Mouse (Mus musculus) kidney, postnatal 0 days (tissue): ENCODE data around the gene Lrrc66. TPM values are rescaled to one million over a fixed set of nuclear protein-coding genes. Genes with fewer than 3 reads are reported as not detected.
"Not testable (repeated sequence)": the region's sequence is repeated elsewhere in the genome, so short reads cannot be mapped to it uniquely, and the experiment has no call there.

ENCODE experiments used
- ATAC-seq: fragments of 200-750 bp; cut with Nextera tagmentation; replicated peaks from 2 replicates; pipeline ENCODE4 v1.8.0; 2017; ENCODE audit warnings: low read depth, moderate number of reproducible peaks, moderate TSS enrichment, moderate library complexity; ENCODE audit not compliant: low FRiP score
- DNase-seq: peaks from one replicate; pipeline ENCODE4 v3.0.0-alpha.2; 2016; ENCODE audit warnings: low spot score
- H3K27ac ChIP-seq: fragments of 300-500 bp; sonication (generic); 2 replicates; pipeline ENCODE4 v1.5.1; 2014; ENCODE audit warnings: mild to moderate bottlenecking
- H3K27me3 ChIP-seq: fragments of 300-500 bp; sonication (generic); 2 replicates; pipeline ENCODE4 v1.6.1; 2014; ENCODE audit warnings: low read length, mixed read lengths; ENCODE audit not compliant: insufficient read depth
- H3K36me3 ChIP-seq: fragments of 300-500 bp; sonication (generic); 2 replicates; pipeline ENCODE4 v1.6.1; 2014; ENCODE audit warnings: low read length, mixed read lengths; ENCODE audit not compliant: insufficient read depth
- H3K4me1 ChIP-seq: fragments of 300-500 bp; sonication (generic); replicated peaks from 2 replicates; pipeline ENCODE4 v1.6.1; 2014; ENCODE audit warnings: antibody characterized with exemption, low read length, mixed read lengths; ENCODE audit not compliant: insufficient read depth
- H3K4me2 ChIP-seq: fragments of 300-500 bp; sonication (generic); 2 replicates; pipeline ENCODE4 v1.6.1; 2014; ENCODE audit warnings: mild to moderate bottlenecking, low read length, moderate library complexity, mixed read lengths
- H3K4me3 ChIP-seq: fragments of 300-500 bp; sonication (generic); replicated peaks from 2 replicates; pipeline ENCODE4 v1.5.1; 2014; ENCODE audit warnings: low read depth, low read length
- H3K9ac ChIP-seq: fragments of 300-500 bp; sonication (generic); 2 replicates; pipeline ENCODE4 v1.6.1; 2014; ENCODE audit warnings: low read depth, low read length
- H3K9me3 ChIP-seq: fragments of 300-500 bp; sonication (generic); replicated peaks from 2 replicates; pipeline ENCODE4 v1.6.1; 2016; ENCODE audit warnings: low read length, inconsistent platforms, mixed read lengths
- CTCF ChIP-seq: IDR thresholded peaks from 2 replicates; pipeline ENCODE4 v1.5.1; 2016; ENCODE audit warnings: antibody characterized with exemption, low read depth, mild to moderate bottlenecking, moderate library complexity
- whole genome bisulfite sequencing: fragments of 180-500 bp; shearing (Covaris S2); extraction: QIAGEN DNeasy Blood & Tissue Kit; methylation state at CpG from one replicate; pipeline ENCODE4 v1.1.7; 2014; 5-methylcytosine and 5-hydroxymethylcytosine counted together
- polyA plus RNA-seq: library from polyadenylated mRNA; unstranded; fragments of >200 nt; fragmentation: Nextera tagmentation; extraction: Ambion mirVana; gene quantifications from 2 replicates; pipeline ENCODE4 v1.2.1, GENCODE M21; 2015

Gene Lrrc66
- polyA plus RNA-seq, 1 experiment from 2014 or later: 1.4 TPM

GRCm38 (mm10) chr5:73585212-73586115, 46.9 kb downstream of the Lrrc66 start:
- Histone ChIP-seq H3K27me3 (no peaks in the 10 kb centered on the region), H3K9ac (no peak overlapping the region), H3K9me3 (no peaks in the 10 kb centered on the region), H3K36me3 (no peaks in the 10 kb centered on the region), H3K4me2 (no peak overlapping the region), H3K27ac (no peak overlapping the region), H3K4me3 (no peak overlapping the region), H3K4me1 (no peaks in the 10 kb centered on the region)
- TF ChIP-seq CTCF: no peak
- ATAC-seq (no peak), DNase-seq (no peak)
- 32% methylated on average over 7 of the region's 7 CpGs for WGBS

- DNase-seq, ATAC-seq, H3K4me3 ChIP-seq, H3K4me2 ChIP-seq, H3K27me3 ChIP-seq, H3K36me3 ChIP-seq, H3K4me1 ChIP-seq, H3K27ac ChIP-seq, H3K9me3 ChIP-seq, H3K9ac ChIP-seq: not testable (repeated sequence)
- WGBS: 75% methylated on average over 6 of the region's 6 CpGs
These were observed 48.3 kb downstream of the Lrrc66 start for GRCm38 (mm10) chr5:73584011-73584410.

- no peaks in the 10 kb centered on the region for H3K36me3 ChIP-seq
- ATAC-seq (no peak), DNase-seq (no peak)
- no peak overlapping the region for H3K27ac ChIP-seq
- H3K9me3 ChIP-seq: no peaks in the 10 kb centered on the region
- no peak overlapping the region for H3K4me2 ChIP-seq
- 83% methylated on average over 3 of the region's 3 CpGs for WGBS
- no peak for TF ChIP-seq CTCF
- H3K27me3 ChIP-seq: no peaks in the 10 kb centered on the region
- no peak overlapping the region for H3K9ac ChIP-seq
- H3K4me3 ChIP-seq: no peak overlapping the region
- H3K4me1 ChIP-seq: no peaks in the 10 kb centered on the region
These were observed 54.2 kb downstream of the Lrrc66 start for GRCm38 (mm10) chr5:73578131-73578530.

- H3K4me3 ChIP-seq: no peak overlapping the region
- H3K4me1 ChIP-seq: no peaks in the 10 kb centered on the region
- H3K4me2 ChIP-seq: no peak overlapping the region
- WGBS: 66% methylated on average over 7 of the region's 7 CpGs
- H3K27ac ChIP-seq: no peak overlapping the region
- H3K9ac ChIP-seq: no peak overlapping the region
- H3K27me3 ChIP-seq: no peaks in the 10 kb centered on the region
- H3K9me3 ChIP-seq: no peaks in the 10 kb centered on the region
- no peak for TF ChIP-seq CTCF
- ATAC-seq (no peak), DNase-seq (no peak)
- H3K36me3 ChIP-seq: no peaks in the 10 kb centered on the region
These were observed 55.6 kb downstream of the Lrrc66 start for GRCm38 (mm10) chr5:73576708-73577107.

GRCm38 (mm10) chr5:73574616-73575015, 57.7 kb downstream of the Lrrc66 start:
- H3K36me3 ChIP-seq: no peaks in the 10 kb centered on the region
- H3K9me3 ChIP-seq: no peaks in the 10 kb centered on the region
- H3K4me3 ChIP-seq: no peak overlapping the region
- DNase-seq (no peak), ATAC-seq (no peak)
- no peaks in the 10 kb centered on the region for H3K4me1 ChIP-seq
- no peak overlapping the region for H3K4me2 ChIP-seq
- no peak for TF ChIP-seq CTCF
- H3K27me3 ChIP-seq: no peaks in the 10 kb centered on the region
- no peak overlapping the region for H3K9ac ChIP-seq
- no peak overlapping the region for H3K27ac ChIP-seq
- 69% methylated on average over 4 of the region's 4 CpGs for whole genome bisulfite sequencing

GRCm38 (mm10) chr5:73573789-73574188, 58.5 kb downstream of the Lrrc66 start:
- Histone ChIP-seq H3K4me1 (no peaks in the 10 kb centered on the region), H3K9ac (no peak overlapping the region), H3K36me3 (no peaks in the 10 kb centered on the region), H3K4me2 (no peak overlapping the region), H3K27ac (no peak overlapping the region), H3K9me3 (no peaks in the 10 kb centered on the region), H3K27me3 (no peaks in the 10 kb centered on the region), H3K4me3 (no peak overlapping the region)
- DNase-seq (no peak), ATAC-seq (no peak)
- 75% methylated on average over 7 of the region's 7 CpGs for WGBS
- TF ChIP-seq CTCF: no peak
